Mouse (Mus musculus): ENCODE measurements around the gene Gm8126. TPM values are rescaled to one million over a fixed set of nuclear protein-coding genes. Genes with fewer than 3 reads are reported as not detected.

Gene Gm8126
- polyA plus RNA-seq (2012; rRNA removed; ENCODE audit: low replicate concordance) = not detected in 2 replicates

GRCm38 (mm10) chr14:43258349-43258748 is at the start of gene Gm8126:
Gene Gm8126, plus strand, starts transcription at chr14:43258649.

GRCm38 (mm10) chr14:43235204-43235603 is 23.2 kb upstream of the Gm8126 start, which contains the start of gene Gm8122:
Gene Gm8122, minus strand, starts transcription at chr14:43235304.

GRCm38 (mm10) chr14:43274986-43275511 is 16.6 kb downstream of the Gm8126 start, which contains the start of gene Gm9732:
Gene Gm9732, plus strand, starts transcription at chr14:43275036.

DNA sequence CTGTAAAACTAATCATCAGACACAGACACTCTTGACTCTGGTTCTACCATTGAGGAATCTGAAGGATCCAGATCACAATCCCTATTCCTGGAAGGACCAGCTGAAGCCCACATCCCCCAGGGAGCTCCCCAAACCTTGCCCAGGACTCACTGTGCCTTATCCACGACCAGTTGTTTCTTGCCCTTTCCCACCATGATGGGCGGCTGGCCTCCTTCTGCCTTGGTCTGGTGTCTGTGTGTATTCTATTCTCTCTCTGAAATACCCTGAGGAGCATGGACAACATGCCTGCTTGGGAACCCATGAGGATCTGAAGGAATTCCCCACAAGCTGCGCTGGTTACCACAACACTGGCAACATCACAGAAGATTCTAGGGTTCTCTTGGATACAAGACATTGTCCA is 35.1 kb downstream of the Gm8126 start, which contains the start of gene Gm8127:
Gene Gm8127, minus strand, starts transcription at position 330 of the 400 bp plus-strand sequence.

Other genes starting within 250 kb of the Gm8126 start
- not detected in 2 replicates for gene Gm10376, start 243.0 kb upstream of the Gm8126 start, polyA plus RNA-seq (2012; rRNA removed; ENCODE audit: low replicate concordance)
- gene Gm8094, start 182.0 kb upstream of the Gm8126 start, polyA plus RNA-seq (2012; rRNA removed; ENCODE audit: low replicate concordance) = not detected in 2 replicates
- gene Gm8104, start 158.0 kb upstream of the Gm8126 start, polyA plus RNA-seq (2012; rRNA removed; ENCODE audit: low replicate concordance) = not detected in 2 replicates
- not detected in 2 replicates for gene Gm7233, start 78.8 kb upstream of the Gm8126 start, polyA plus RNA-seq (2012; rRNA removed; ENCODE audit: low replicate concordance)
- gene Gm8122, start 23.3 kb upstream of the Gm8126 start, polyA plus RNA-seq (2012; rRNA removed; ENCODE audit: low replicate concordance) = not detected in 2 replicates
- not detected in 2 replicates for gene Gm9732, start 16.4 kb downstream of the Gm8126 start, polyA plus RNA-seq (2012; rRNA removed; ENCODE audit: low replicate concordance)
- gene Gm8127, start 35.2 kb downstream of the Gm8126 start, polyA plus RNA-seq (2012; rRNA removed; ENCODE audit: low replicate concordance) = not detected in 2 replicates
- not detected in 2 replicates for gene 1700001F09Rik, start 89.2 kb downstream of the Gm8126 start, polyA plus RNA-seq (2012; rRNA removed; ENCODE audit: low replicate concordance)
- not detected in 2 replicates for gene Gm8138, start 157.7 kb downstream of the Gm8126 start, polyA plus RNA-seq (2012; rRNA removed; ENCODE audit: low replicate concordance)

All from mammary gland, adult 2 months (tissue).